Mouse (Mus musculus): ENCODE results near the gene Fkbp6. TPM values are rescaled to one million over a fixed set of nuclear protein-coding genes. Genes with fewer than 3 reads are reported as not detected.

Fkbp6 gene
- total RNA-seq, 2 experiments from 2014 or later, result 0.72 TPM; not detected in 1

Small RNA genes within 50 kb of the gene (microRNA-seq; reads per million reads assigned to microRNA genes)
- gene Mir7033, result 0.59 to 1.7 reads per million in 2 experiments

Other genes with a start within 250 kb of the Fkbp6 start
- 10 to 100 TPM; 30.4 to 31.5 TPM for gene Tbl2, start 200.4 kb downstream of the Fkbp6 start, total RNA-seq (2021)
- gene Bcl7b, start 181.8 kb downstream of the Fkbp6 start, total RNA-seq (2021), result 10 to 100 TPM; 57.2 to 58.2 TPM
- gene Baz1b, start 162.8 kb downstream of the Fkbp6 start, total RNA-seq (2021), result 10 to 100 TPM; 81.1 to 81.3 TPM
- 1 to 10 TPM; 5.6 to 5.8 TPM for gene Fzd9, start 98.8 kb downstream of the Fkbp6 start, total RNA-seq (2021)
- not detected for gene Trim50, start 3.3 kb upstream of the Fkbp6 start, total RNA-seq (2021)
- 10 to 100 TPM; 21.4 to 24.1 TPM for gene Nsun5, start 19.9 kb upstream of the Fkbp6 start, total RNA-seq (2021)
- 10 to 100 TPM; 49.7 to 51.5 TPM for gene Pom121, start 44.5 kb upstream of the Fkbp6 start, total RNA-seq (2021)
- gene Hip1, start 195.1 kb upstream of the Fkbp6 start, total RNA-seq (2021), result 10 to 100 TPM; 34.6 to 34.8 TPM
- gene Ccl26, start 213.5 kb upstream of the Fkbp6 start, total RNA-seq (2021), result not detected
- gene Ccl24, start 223.0 kb upstream of the Fkbp6 start, total RNA-seq (2021), result under 1 TPM in 1 of 2 experiments, not detected in 1; 0.67 TPM